Mouse (Mus musculus): ENCODE data around the gene Pax7.

The Pax7 gene

DNA sequence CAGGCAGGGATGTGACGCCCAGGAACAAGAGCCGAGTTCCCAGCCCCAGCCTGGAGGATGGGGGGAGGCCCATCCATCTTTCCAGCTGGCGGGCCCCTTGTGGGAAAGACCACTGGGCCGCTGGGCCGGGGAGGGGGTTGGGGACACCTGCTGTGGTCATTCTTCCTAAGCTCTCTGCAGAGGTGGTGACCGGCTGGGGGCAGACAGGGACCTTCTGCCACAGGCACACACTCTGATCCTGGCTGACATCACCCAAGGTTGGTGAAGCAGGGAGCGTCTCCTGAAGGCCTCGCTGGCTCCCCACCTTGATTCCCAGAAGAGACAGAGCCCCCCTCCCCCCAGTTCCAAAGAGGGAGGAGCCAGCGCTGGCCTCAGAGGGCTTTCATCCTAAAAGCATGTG lies 135.6 kb downstream of the Pax7 start:
- in situ Hi-C loops (cut with MboI, MseI): no loop called here

DNA sequence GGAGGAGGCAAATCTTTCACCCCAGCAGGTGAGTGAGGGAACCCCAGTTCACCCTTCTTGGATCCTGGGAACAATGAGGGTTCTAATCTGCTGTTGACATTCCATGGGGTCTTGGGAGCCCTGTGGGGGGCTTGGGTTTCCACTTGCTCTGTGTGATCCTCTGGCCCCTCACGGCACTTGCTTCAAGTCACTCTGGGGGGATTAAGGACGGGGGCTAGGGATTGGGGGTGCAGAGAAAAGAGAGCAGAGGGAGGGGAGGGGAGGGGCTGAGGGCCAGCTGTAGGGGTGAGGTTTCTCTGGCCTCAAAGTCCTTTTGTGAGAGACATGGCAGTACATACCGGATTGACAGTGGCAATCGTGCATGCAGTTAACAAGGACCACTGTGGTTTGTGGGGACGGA lies 140.0 kb downstream of the Pax7 start:
- in situ Hi-C loops (cut with MboI, MseI): loop anchor here in 1 of 2 experiments (5.0 kb wide), 2 partner anchors 79 to 154 kb away; no protein-coding TSS in a partner anchor

DNA sequence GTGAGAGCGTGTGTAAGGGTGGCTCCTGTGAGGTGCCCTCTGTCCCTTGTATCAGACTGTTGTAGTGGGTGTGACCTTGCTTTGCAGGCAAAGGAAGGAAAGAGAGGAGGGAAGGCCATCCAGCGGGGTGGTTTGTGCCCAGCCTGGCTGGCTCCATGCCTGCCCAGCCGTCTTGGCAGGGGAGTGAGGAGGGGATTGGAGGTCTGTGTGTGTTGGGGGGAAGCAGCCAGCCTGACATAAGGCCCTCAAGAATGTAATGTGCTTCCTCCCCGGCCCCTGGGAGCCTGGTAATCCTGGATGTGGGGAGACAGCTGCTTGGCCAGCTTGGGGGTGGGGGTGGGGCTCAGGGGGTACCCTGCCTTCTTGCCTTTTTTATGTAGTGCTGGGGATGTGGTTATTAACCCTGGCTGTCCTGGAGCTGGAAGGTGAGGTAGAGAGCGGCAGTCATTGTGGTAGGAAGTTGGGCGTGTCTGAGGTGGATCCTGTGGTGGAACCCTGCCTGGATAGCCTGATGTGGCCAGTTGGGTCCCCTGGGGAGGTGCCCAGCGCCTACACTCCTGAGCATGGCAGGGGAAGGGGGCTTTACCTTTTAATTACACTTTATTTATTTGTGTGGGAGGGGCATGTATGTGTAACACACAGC lies 143.6 kb downstream of the Pax7 start:
- in situ Hi-C loops (cut with MboI, MseI): loop anchor here in 1 of 2 experiments (5.0 kb wide), 2 partner anchors 83 to 158 kb away; no protein-coding TSS in a partner anchor

DNA sequence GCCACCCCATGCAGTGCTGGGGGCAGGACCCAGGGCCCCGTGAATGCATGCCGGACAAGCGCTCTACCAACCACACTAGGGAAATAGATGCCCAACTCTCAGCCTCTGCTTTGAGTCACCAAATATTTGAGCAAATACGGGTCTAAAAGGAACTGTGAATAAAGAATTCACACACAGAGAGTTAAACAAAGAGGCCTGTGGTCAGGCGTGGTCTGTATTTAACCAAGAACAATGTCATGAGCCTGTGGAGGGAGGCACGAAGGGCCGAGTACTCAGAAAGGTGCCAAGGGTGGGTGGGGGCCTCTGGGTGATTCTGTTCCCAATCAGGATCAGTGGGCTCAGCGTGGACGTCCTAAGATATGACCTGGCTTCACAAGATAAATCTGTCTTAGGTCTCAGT lies 145.3 kb downstream of the Pax7 start:
- in situ Hi-C loops (cut with MboI, MseI): no loop called here

Data from T-helper 17 cell (primary cell).